In the genomic region with DNA sequence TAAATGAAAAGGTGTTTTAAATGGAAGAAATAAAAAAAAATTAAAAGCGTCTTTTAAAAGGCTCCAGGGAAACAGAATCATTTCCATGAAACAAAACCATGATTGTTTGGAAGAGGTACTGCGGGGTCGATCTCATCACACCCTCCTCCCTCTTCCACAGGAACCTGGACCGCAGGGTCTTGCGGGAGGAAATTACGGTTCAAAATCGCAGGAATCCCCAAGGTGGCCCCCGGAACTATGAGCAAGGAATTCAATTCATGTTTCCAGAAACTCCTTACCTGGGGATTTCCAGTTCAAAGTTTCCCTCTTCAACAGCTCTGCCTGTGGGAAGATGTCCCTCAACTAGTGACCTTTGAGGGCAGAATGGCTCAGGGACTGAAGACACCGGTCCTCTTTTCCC, we compare ENCODE assay signal across 10 mouse cellular contexts. TPM values are rescaled to one million over a fixed set of nuclear protein-coding genes. Genes with fewer than 3 reads are reported as not detected.
DNase-seq lines count a peak whose midpoint lies in the region; ATAC-seq and TF ChIP-seq lines count a peak whose summit lies in the region.
"Had no signal": no experiment of that assay in that cellular context is flagged by ENCODE, and none has a peak within 500 bp of the region (broad histone marks: within the 10 kb centered on the region; RNA-seq: fewer than 3 reads in every experiment).

No protein-coding gene starts in this region.

- no peaks in the 10 kb centered on the region for H3K9me3 ChIP-seq in heart, embryonic 10.5 days
- H3K9me3 ChIP-seq in midbrain, embryonic 10.5 days (replicated peaks) = no peaks in the 10 kb centered on the region
- H3K9me3 ChIP-seq in midbrain, postnatal 0 days (ENCODE audit: low read length) = no peaks in the 10 kb centered on the region
- H3K9me3 ChIP-seq in limb, embryonic 11.5 days (ENCODE audit: control insufficient read depth, low read length) = no peaks in the 10 kb centered on the region
- no peaks in the 10 kb centered on the region for H3K9me3 ChIP-seq in stomach, postnatal 0 days (ENCODE audit: control insufficient read depth, low read length)

- 7% methylated on average over 9 of the region's 9 CpGs for WGBS in heart, embryonic 10.5 days
- 3% methylated on average over 9 of the region's 9 CpGs for WGBS in midbrain, embryonic 10.5 days
- WGBS in midbrain, postnatal 0 days = 15% methylated on average over 9 of the region's 9 CpGs
- 1% methylated on average over 9 of the region's 9 CpGs for WGBS in limb, embryonic 11.5 days
- WGBS in stomach, postnatal 0 days = 29% methylated on average over 9 of the region's 9 CpGs

- DNase-seq in heart, embryonic 10.5 days (ENCODE audit: low spot score) = no peak
- no peak for DNase-seq in heart, postnatal 36 days
- DNase-seq in midbrain, embryonic 10.5 days (ENCODE audit: low spot score) = no peak
- no peak for DNase-seq in midbrain, postnatal 0 days (ENCODE audit: low spot score)
- peak; percentile 58 for DNase-seq in limb, embryonic 11.5 days (ENCODE audit: low spot score)
- DNase-seq in stomach, postnatal 0 days (ENCODE audit: low spot score) = no peak
- no peak for DNase-seq in right cerebral cortex, postnatal 36 days (ENCODE audit: low spot score in 2 of 2)
- DNase-seq: layer of hippocampus, adult 9-11 months; lung, adult 2 months had no signal

- intact Hi-C loops in heart, postnatal 36 days (cut with DNase I) = no loop called here

- peak overlapping the region; percentile 74 for H3K27ac ChIP-seq in heart, embryonic 10.5 days
- H3K27ac ChIP-seq in midbrain, embryonic 10.5 days (replicated peaks) = peak overlapping the region; percentile 90
- H3K27ac ChIP-seq in midbrain, postnatal 0 days (ENCODE audit: low read depth, low read length) = no peak overlapping the region
- H3K27ac ChIP-seq in limb, embryonic 11.5 days (replicated peaks; ENCODE audit: low read depth, low read length) = peak overlapping the region; percentile 91
- no peak overlapping the region for H3K27ac ChIP-seq in stomach, postnatal 0 days (replicated peaks)

- TF ChIP-seq EP300 in stomach, postnatal 0 days (optimal IDR thresholded peaks at IDR 0.05) = no peak

- TF ChIP-seq CTCF in midbrain, postnatal 0 days (IDR thresholded peaks at IDR 0.05) = no peak
- TF ChIP-seq CTCF in stomach, postnatal 0 days (IDR thresholded peaks at IDR 0.05; ENCODE audit: low read depth) = no peak

- H3K4me2 ChIP-seq in midbrain, postnatal 0 days (ENCODE audit: low read depth, low read length, poor library complexity, severe bottlenecking) = no peak overlapping the region
- H3K4me2 ChIP-seq in limb, embryonic 11.5 days (ENCODE audit: low read depth, severe bottlenecking) = peak overlapping the region; percentile 5; the same call in 1 of the 2 replicates
- H3K4me2 ChIP-seq in stomach, postnatal 0 days (replicated peaks; ENCODE audit: low read depth) = peak overlapping the region; percentile 40; the same call in 1 of the 2 replicates

- H3K36me3 ChIP-seq in heart, embryonic 10.5 days = no peaks in the 10 kb centered on the region
- H3K36me3 ChIP-seq in midbrain, embryonic 10.5 days = no peaks in the 10 kb centered on the region
- no peaks in the 10 kb centered on the region for H3K36me3 ChIP-seq in midbrain, postnatal 0 days (ENCODE audit: insufficient read depth, low read length)
- no peaks in the 10 kb centered on the region for H3K36me3 ChIP-seq in limb, embryonic 11.5 days (ENCODE audit: control insufficient read depth, insufficient read depth, low read length)
- H3K36me3 ChIP-seq in stomach, postnatal 0 days (ENCODE audit: control insufficient read depth, insufficient read depth, low read length) = no peaks in the 10 kb centered on the region

- H3K4me3 ChIP-seq in heart, embryonic 10.5 days = peak overlapping the region; percentile 47; the same call in 1 of the 2 replicates
- H3K4me3 ChIP-seq in midbrain, embryonic 10.5 days = peak overlapping the region; percentile 49
- no peak overlapping the region for H3K4me3 ChIP-seq in midbrain, postnatal 0 days (ENCODE audit: low read depth, low read length)
- no peak overlapping the region for H3K4me3 ChIP-seq in limb, embryonic 11.5 days (ENCODE audit: low read depth, low read length)
- no peak overlapping the region for H3K4me3 ChIP-seq in stomach, postnatal 0 days (ENCODE audit: low read depth, low read length)

- H3K4me1 ChIP-seq in heart, embryonic 10.5 days = peaks cover 69% of the 10 kb centered on the region
- H3K4me1 ChIP-seq in midbrain, embryonic 10.5 days = peaks cover 79% of the 10 kb centered on the region
- H3K4me1 ChIP-seq in midbrain, postnatal 0 days (ENCODE audit: insufficient read depth, low read length) = peaks cover 20% of the 10 kb centered on the region
- H3K4me1 ChIP-seq in limb, embryonic 11.5 days (ENCODE audit: control insufficient read depth, insufficient read depth, low read length) = peaks cover 38% of the 10 kb centered on the region
- H3K4me1 ChIP-seq in stomach, postnatal 0 days (replicated peaks; ENCODE audit: control insufficient read depth, insufficient read depth) = peaks cover 2% of the 10 kb centered on the region; the same call in 1 of the 2 replicates

- no peak overlapping the region for H3K9ac ChIP-seq in midbrain, postnatal 0 days (replicated peaks; ENCODE audit: low read length, poor library complexity, severe bottlenecking)
- H3K9ac ChIP-seq in limb, embryonic 11.5 days (ENCODE audit: low read length) = no peak overlapping the region; the same call in 1 of the 2 replicates
- no peak overlapping the region for H3K9ac ChIP-seq in stomach, postnatal 0 days (ENCODE audit: low read length)

- ATAC-seq in midbrain, postnatal 0 days (ENCODE audit: low FRiP score) = no peak
- no peak for ATAC-seq in limb, embryonic 11.5 days (ENCODE audit: insufficient number of reproducible peaks, low FRiP score, low TSS enrichment, low read depth)
- ATAC-seq in stomach, postnatal 0 days (ENCODE audit: low FRiP score, low TSS enrichment) = no peak
- no peak for ATAC-seq in CD4-positive, CD25-positive, alpha-beta regulatory T cell, adult 4 months

- peaks cover 91% of the 10 kb centered on the region for H3K27me3 ChIP-seq in heart, embryonic 10.5 days (ENCODE audit: insufficient read depth, poor library complexity, severe bottlenecking)
- H3K27me3 ChIP-seq in midbrain, embryonic 10.5 days (ENCODE audit: low read depth, poor library complexity, severe bottlenecking) = peaks cover 90% of the 10 kb centered on the region
- H3K27me3 ChIP-seq in midbrain, postnatal 0 days (ENCODE audit: insufficient read depth, low read length) = no peaks in the 10 kb centered on the region
- 0 out of 2 replicates have a peak, but pooled peaks cover 2% of the 10 kb centered on the region for H3K27me3 ChIP-seq in limb, embryonic 11.5 days (ENCODE audit: control insufficient read depth, insufficient read depth, low read length)
- H3K27me3 ChIP-seq in stomach, postnatal 0 days (ENCODE audit: control insufficient read depth, insufficient read depth, low read length) = no peaks in the 10 kb centered on the region

RNA-seq across cellular contexts. Expression of a gene that starts 4.6 kb away (rescaled TPM):
- polyA plus RNA-seq in heart, embryonic 10.5 days (2016; fragmentation: Nextera tagmentation; extraction: Ambion mirVana) = 0.07 TPM in 1 of 2 replicates, not detected in the other
- total RNA-seq in heart, postnatal 36 days (2021) = not detected
- polyA plus RNA-seq in midbrain, embryonic 10.5 days (2016; fragmentation: Nextera tagmentation; extraction: Ambion mirVana) = 0.51 and 0.62 TPM in 2 replicates
- total RNA-seq in midbrain, postnatal 0 days (2014; rRNA removed) = 0.24 and 0.27 TPM in 2 replicates
- 1.1 and 1.4 TPM in 2 replicates for polyA plus RNA-seq in midbrain, postnatal 0 days (2015; fragmentation: Nextera tagmentation; extraction: Ambion mirVana)
- polyA plus RNA-seq in limb, embryonic 11.5 days (2014; fragmentation: Nextera tagmentation; extraction: Ambion mirVana) = 0.17 TPM in 1 of 2 replicates, not detected in the other
- 0.18 TPM in 1 of 2 replicates, not detected in the other for polyA plus RNA-seq in stomach, postnatal 0 days (2015; fragmentation: Nextera tagmentation; extraction: Ambion mirVana)
- polyA plus RNA-seq in CD4-positive, CD25-positive, alpha-beta regulatory T cell, adult 4 months (2017; shearing (Covaris generic)) = not detected

RNA-seq across cellular contexts. Expression of a gene that starts 50.4 kb away (rescaled TPM):
- polyA plus RNA-seq in heart, embryonic 10.5 days (2016; fragmentation: Nextera tagmentation; extraction: Ambion mirVana) = 2.7 and 16.3 TPM in 2 replicates
- under 1 TPM; 0.16 to 0.47 TPM for total RNA-seq in heart, postnatal 36 days (2021)
- 15.2 TPM in 2 replicates for polyA plus RNA-seq in midbrain, embryonic 10.5 days (2016; fragmentation: Nextera tagmentation; extraction: Ambion mirVana)
- total RNA-seq in midbrain, postnatal 0 days (2014; rRNA removed) = 19.6 and 20.8 TPM in 2 replicates
- 8.8 and 9.2 TPM in 2 replicates for polyA plus RNA-seq in midbrain, postnatal 0 days (2015; fragmentation: Nextera tagmentation; extraction: Ambion mirVana)
- 53.7 and 57.5 TPM in 2 replicates for polyA plus RNA-seq in limb, embryonic 11.5 days (2014; fragmentation: Nextera tagmentation; extraction: Ambion mirVana)
- polyA plus RNA-seq in stomach, postnatal 0 days (2015; fragmentation: Nextera tagmentation; extraction: Ambion mirVana) = 0.18 and 0.56 TPM in 2 replicates
- polyA plus RNA-seq in CD4-positive, CD25-positive, alpha-beta regulatory T cell, adult 4 months (2017; shearing (Covaris generic)) = 1 to 10 TPM; 3.8 to 7.2 TPM

Comparison
In these comparisons a context has a peak if more than half of its experiments do, and no peak if none do; other contexts are left out.
1. H3K27ac ChIP-seq: peak in heart, embryonic 10.5 days (single experiment), midbrain, embryonic 10.5 days (single experiment) and limb, embryonic 11.5 days (single experiment); none in midbrain, postnatal 0 days (single experiment) and stomach, postnatal 0 days (single experiment).
2. H3K4me3 ChIP-seq: peak in heart, embryonic 10.5 days (single experiment) and midbrain, embryonic 10.5 days (single experiment); none in midbrain, postnatal 0 days (single experiment), limb, embryonic 11.5 days (single experiment) and stomach, postnatal 0 days (single experiment).